Comparison of ENCODE assay signal across 12 mouse cellular contexts in genomic region chr5:111519059-111519458, GRCm38 (mm10).
DNase-seq lines count a peak whose midpoint lies in the region; ATAC-seq lines count a peak whose summit lies in the region.
"Had no signal": no experiment of that assay in that cellular context is flagged by ENCODE, and none has a peak within 500 bp of the region (broad histone marks: within the 10 kb centered on the region; RNA-seq: fewer than 3 reads in every experiment).

No protein-coding gene starts in this region.

- 0 out of 2 replicates have a peak overlapping the region, but pooled peaks have one; percentile 19 for H3K9ac ChIP-seq in limb, embryonic 13.5 days
- no peak overlapping the region for H3K9ac ChIP-seq in liver, embryonic 16.5 days (ENCODE audit: low read depth, low read length)
- H3K9ac ChIP-seq in neural tube, embryonic 13.5 days = peak overlapping the region; percentile 38; the same call in 1 of the 2 replicates
- H3K9ac ChIP-seq: lung, embryonic 14.5 days had no signal

- no peaks in the 10 kb centered on the region for H3K27me3 ChIP-seq in limb, embryonic 13.5 days
- peaks cover 18% of the 10 kb centered on the region; the same call in 1 of the 2 replicates for H3K27me3 ChIP-seq in limb, embryonic 10.5 days (ENCODE audit: low read depth, poor library complexity, severe bottlenecking)
- H3K27me3 ChIP-seq in hindbrain, embryonic 10.5 days (ENCODE audit: insufficient read depth, poor library complexity, severe bottlenecking) = no peaks in the 10 kb centered on the region
- H3K27me3 ChIP-seq in liver, embryonic 16.5 days (ENCODE audit: control insufficient read depth, insufficient read depth, low read depth, low read length) = no peaks in the 10 kb centered on the region
- peaks cover 11% of the 10 kb centered on the region for H3K27me3 ChIP-seq in neural tube, embryonic 13.5 days

- no peaks in the 10 kb centered on the region for H3K36me3 ChIP-seq in limb, embryonic 13.5 days
- no peaks in the 10 kb centered on the region for H3K36me3 ChIP-seq in limb, embryonic 10.5 days
- H3K36me3 ChIP-seq in hindbrain, embryonic 10.5 days = no peaks in the 10 kb centered on the region
- H3K36me3 ChIP-seq in liver, embryonic 16.5 days (ENCODE audit: control insufficient read depth, insufficient read depth) = no peaks in the 10 kb centered on the region
- no peaks in the 10 kb centered on the region for H3K36me3 ChIP-seq in neural tube, embryonic 13.5 days

- peaks cover 16% of the 10 kb centered on the region for H3K4me1 ChIP-seq in limb, embryonic 13.5 days
- H3K4me1 ChIP-seq in limb, embryonic 10.5 days = peaks cover 29% of the 10 kb centered on the region
- peaks cover 54% of the 10 kb centered on the region for H3K4me1 ChIP-seq in hindbrain, embryonic 10.5 days (replicated peaks)
- peaks cover 12% of the 10 kb centered on the region for H3K4me1 ChIP-seq in liver, embryonic 16.5 days (ENCODE audit: control insufficient read depth, low read depth, low read length)
- H3K4me1 ChIP-seq in neural tube, embryonic 13.5 days (replicated peaks) = peaks cover 41% of the 10 kb centered on the region

- ATAC-seq in limb, embryonic 13.5 days (ENCODE audit: low FRiP score, low read depth) = no peak
- no peak; the same call in 1 of the 2 replicates for ATAC-seq in liver, embryonic 16.5 days (ENCODE audit: low read depth)
- no peak for ATAC-seq in neural tube, embryonic 13.5 days (ENCODE audit: low read depth)

- no peaks in the 10 kb centered on the region for H3K9me3 ChIP-seq in limb, embryonic 13.5 days
- H3K9me3 ChIP-seq in limb, embryonic 10.5 days (replicated peaks) = no peaks in the 10 kb centered on the region
- no peaks in the 10 kb centered on the region for H3K9me3 ChIP-seq in hindbrain, embryonic 10.5 days
- no peaks in the 10 kb centered on the region for H3K9me3 ChIP-seq in liver, embryonic 16.5 days (replicated peaks; ENCODE audit: control insufficient read depth, low read length)
- H3K9me3 ChIP-seq in neural tube, embryonic 13.5 days = no peaks in the 10 kb centered on the region

- no peak overlapping the region for H3K4me3 ChIP-seq in limb, embryonic 13.5 days
- H3K4me3 ChIP-seq in limb, embryonic 10.5 days = no peak overlapping the region
- H3K4me3 ChIP-seq in hindbrain, embryonic 10.5 days = no peak overlapping the region
- H3K4me3 ChIP-seq in liver, embryonic 16.5 days (ENCODE audit: low read depth, low read length) = no peak overlapping the region; the same call in 1 of the 2 replicates
- H3K4me3 ChIP-seq in neural tube, embryonic 13.5 days = no peak overlapping the region

- H3K27ac ChIP-seq in limb, embryonic 13.5 days = no peak overlapping the region
- no peak overlapping the region for H3K27ac ChIP-seq in limb, embryonic 10.5 days
- H3K27ac ChIP-seq in hindbrain, embryonic 10.5 days = peak overlapping the region; percentile 83
- H3K27ac ChIP-seq in liver, embryonic 16.5 days (ENCODE audit: low read length) = peak overlapping the region; percentile 50; the same call in 1 of the 2 replicates
- peak overlapping the region; percentile 86 for H3K27ac ChIP-seq in neural tube, embryonic 13.5 days (replicated peaks)
- H3K27ac ChIP-seq: kidney, postnatal 0 days had no signal

- no peak overlapping the region for H3K4me2 ChIP-seq in limb, embryonic 13.5 days (replicated peaks)
- H3K4me2 ChIP-seq in liver, embryonic 16.5 days (ENCODE audit: low read depth, low read length) = peak overlapping the region; percentile 30
- H3K4me2 ChIP-seq in neural tube, embryonic 13.5 days = no peak overlapping the region
- H3K4me2 ChIP-seq: lung, embryonic 14.5 days had no signal

- no peak for DNase-seq in limb, embryonic 10.5 days (ENCODE audit: low spot score)
- no peak for DNase-seq in hindbrain, embryonic 10.5 days (ENCODE audit: low spot score)
- no peak for DNase-seq in layer of hippocampus, adult 8-10 months (ENCODE audit: low spot score in 2 of 2)
- DNase-seq in frontal cortex, postnatal 25 days (ENCODE audit: low spot score in 2 of 2) = no peak
- no peak for DNase-seq in lung, adult 18-20 months
- DNase-seq: cerebellum, postnatal 25 days; gastrocnemius, postnatal 36 days had no signal

- 67% methylated on average over 3 of the region's 3 CpGs for WGBS in limb, embryonic 13.5 days
- WGBS in limb, embryonic 10.5 days = 82% methylated on average over 3 of the region's 3 CpGs
- 75% methylated on average over 3 of the region's 3 CpGs for WGBS in hindbrain, embryonic 10.5 days
- WGBS in liver, embryonic 16.5 days (ENCODE audit: insufficient replicate concordance) = 32% methylated on average over 3 of the region's 3 CpGs
- 55% methylated on average over 3 of the region's 3 CpGs for WGBS in neural tube, embryonic 13.5 days

Comparison
In these comparisons a context has a peak if more than half of its experiments do, and no peak if none do; other contexts are left out.
1. H3K27ac ChIP-seq: peak in hindbrain, embryonic 10.5 days (single experiment), liver, embryonic 16.5 days (single experiment) and neural tube, embryonic 13.5 days (single experiment); none in limb, embryonic 13.5 days (single experiment) and limb, embryonic 10.5 days (single experiment).